Mouse (Mus musculus) olfactory bulb, adult 2 months (tissue): ENCODE data around the gene Slc22a4.
"Not testable (repeated sequence)": the region's sequence is repeated elsewhere in the genome, so short reads cannot be mapped to it uniquely, and the experiment has no call there.

ENCODE experiments used
- CTCF ChIP-seq: fragments of 200-500 bp; IDR thresholded peaks from 2 replicates; pipeline ENCODE4 v1.5.1; 2012; ENCODE audit warnings: low read depth, mild to moderate bottlenecking, low read length, moderate library complexity; ENCODE audit not compliant: insufficient read depth
- POLR2A ChIP-seq: fragments of 200-500 bp; IDR thresholded peaks from 2 replicates; pipeline ENCODE4 v1.6.1; 2012; ENCODE audit warnings: mild to moderate bottlenecking, low read depth, low read length, moderate library complexity; ENCODE audit not compliant: insufficient read depth

DNA sequence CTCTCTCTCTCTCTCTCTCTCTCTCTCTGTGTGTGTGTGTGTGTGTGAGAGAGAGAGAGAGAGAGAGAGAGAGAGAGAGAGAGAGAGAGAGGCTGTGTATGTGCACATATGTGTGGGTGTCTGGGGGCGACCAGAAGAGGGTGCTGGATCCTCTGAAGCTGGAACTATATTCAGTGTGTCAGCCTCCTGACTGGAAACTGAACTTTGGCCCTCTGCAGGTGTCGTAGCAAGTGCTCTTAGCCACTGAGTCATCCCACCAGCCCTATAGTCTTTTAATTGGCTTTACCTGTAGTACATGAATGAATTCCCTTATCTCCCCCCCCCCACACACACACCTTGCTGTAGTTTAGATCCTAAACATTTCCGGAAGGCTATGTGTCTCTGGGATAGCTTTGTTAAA lies 5.0 kb upstream of the Slc22a4 start:
- TF ChIP-seq POLR2A, CTCF: not testable (repeated sequence)
